Mouse (Mus musculus) cortical plate, adult 2 months (tissue): ENCODE data around the gene Cep126.

Source experiments
- CTCF ChIP-seq: fragments of 200-500 bp; IDR thresholded peaks from 2 replicates; pipeline ENCODE4 v1.5.1; 2011; ENCODE audit warnings: mild to moderate bottlenecking, control low read depth, low read length; ENCODE audit not compliant: insufficient read depth; ENCODE audit errors: extremely low read depth
- POLR2A ChIP-seq: fragments of 200-500 bp; IDR thresholded peaks from 2 replicates; pipeline ENCODE4 v1.6.1; 2011; ENCODE audit warnings: mild to moderate bottlenecking, low read length, control low read depth; ENCODE audit not compliant: insufficient read depth; ENCODE audit errors: extremely low read depth

GRCm38 (mm10) chr9:8073203-8073755 lies 60.8 kb downstream of the Cep126 start:
- TF ChIP-seq CTCF (no peak), POLR2A (no peak)
